Mouse (Mus musculus) liver, adult 2 months (tissue): ENCODE measurements around the gene Clnk.

Source experiments
- CTCF ChIP-seq: fragments of 200-500 bp; IDR thresholded peaks from 2 replicates; pipeline ENCODE4 v1.5.1; 2011; ENCODE audit warnings: low read depth, low read length, control low read depth
- POLR2A ChIP-seq: fragments of 200-500 bp; IDR thresholded peaks from 2 replicates; pipeline ENCODE4 v1.6.1; 2011; ENCODE audit warnings: low read length, control low read depth; ENCODE audit not compliant: insufficient read depth; ENCODE audit errors: extremely low read depth

GRCm38 (mm10) chr5:38812386-38812785, 64.2 kb downstream of the Clnk start:
- TF ChIP-seq CTCF (no peak), POLR2A (no peak)
